Mouse (Mus musculus): Measurements from ENCODE around the gene Defb22.

DNA sequence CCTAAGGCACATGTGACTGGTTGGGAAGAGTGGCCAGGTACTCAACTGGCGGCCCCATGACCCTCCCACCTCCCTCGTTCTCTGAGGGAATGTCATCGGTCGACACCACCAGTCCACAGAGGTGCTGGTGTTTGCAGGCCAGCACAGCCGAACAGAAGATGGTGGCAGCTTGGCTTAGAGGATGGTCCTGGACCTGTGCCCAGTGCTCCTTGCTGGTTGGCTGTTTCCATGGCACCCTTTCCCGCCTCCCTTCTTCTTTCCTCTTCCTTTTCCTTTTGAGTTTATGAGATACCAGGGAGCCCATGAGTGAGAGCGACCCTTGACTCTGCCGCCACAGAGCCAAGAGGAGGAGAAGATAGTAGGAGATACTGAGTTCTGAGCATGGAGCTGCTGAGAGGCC lies 46.7 kb downstream of the Defb22 start:
- TF ChIP-seq POLR2A (IDR thresholded peaks at IDR 0.05; ENCODE audit: borderline replicate concordance, control insufficient read depth, low read depth, low read length), result no peak
- TF ChIP-seq CTCF (IDR thresholded peaks at IDR 0.05; ENCODE audit: control insufficient read depth, insufficient read depth, low read length), result no peak

Measured in bone marrow, adult 2 months (tissue).